Mouse (Mus musculus) CD4-positive, CD25-positive, alpha-beta regulatory T cell (primary cell): ENCODE measurements around the gene Ttc41. TPM values are rescaled to one million over a fixed set of nuclear protein-coding genes. Genes with fewer than 3 reads are reported as not detected.

ENCODE experiments used
- polyA plus RNA-seq: library from polyadenylated mRNA; unstranded; fragments of 100-300 nt; shearing (Covaris generic); gene quantifications from one replicate; pipeline ENCODE4 v1.2.1, GENCODE M21; 2017

Gene Ttc41
- 0.93 TPM for polyA plus RNA-seq

DNA sequence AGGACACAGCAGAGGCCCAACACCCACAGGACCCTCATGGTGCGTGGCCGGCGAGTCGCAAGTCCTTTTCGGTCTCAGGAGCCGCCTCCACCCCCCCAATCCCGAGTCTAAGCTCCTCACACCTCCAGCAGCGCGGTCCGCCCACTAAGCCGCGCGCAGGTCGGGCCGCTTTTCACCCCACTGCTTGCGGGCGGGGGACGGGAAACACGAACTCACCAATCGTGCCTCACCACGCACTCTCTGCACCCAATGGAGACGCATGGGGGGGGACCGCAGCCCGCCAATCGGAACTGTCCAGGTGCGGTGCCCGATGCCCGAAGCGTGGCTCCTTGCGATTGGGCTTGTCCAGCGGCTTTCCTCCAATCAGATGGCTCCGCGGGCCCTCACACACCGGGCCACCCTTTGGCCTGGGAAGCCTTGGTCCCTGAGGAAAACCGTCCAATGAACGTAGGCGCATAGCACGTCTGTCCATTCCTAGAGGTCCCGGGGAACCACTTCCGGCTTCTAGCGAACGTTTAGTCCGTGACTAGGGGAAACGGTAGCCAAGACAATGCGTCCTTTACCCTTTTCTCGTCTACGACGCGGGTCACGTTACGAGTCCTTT is at the start of gene Ttc41, which contains the start of gene Hsp90b1:
Gene Ttc41 (plus strand): TSS at position 494 of the 604 bp plus-strand sequence.
Gene Hsp90b1 (minus strand): TSS at position 192 of the 604 bp plus-strand sequence.

DNA sequence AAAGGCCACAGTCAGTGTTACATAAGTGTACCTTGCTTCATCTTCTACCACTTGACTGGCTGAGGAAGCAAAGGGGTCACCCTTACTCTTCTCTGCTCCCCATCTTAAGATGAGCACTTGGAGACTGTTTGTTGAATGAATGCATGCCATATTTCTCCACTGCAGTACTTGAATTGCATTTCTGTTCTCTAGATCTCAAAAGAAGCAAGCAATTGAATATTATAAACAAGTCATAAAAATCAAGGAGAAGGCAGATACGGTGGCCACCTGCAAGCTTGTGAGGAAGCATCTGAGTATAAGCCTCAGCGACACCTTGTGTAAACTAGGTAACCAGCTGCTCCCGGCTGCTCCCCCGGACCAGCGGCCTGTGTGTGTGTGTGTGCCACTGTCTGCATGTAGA is 58.1 kb downstream of the Ttc41 start, which contains the start of gene Gm49358:
Gene Gm49358 (plus strand): TSS at position 301 of the 400 bp plus-strand sequence.

DNA sequence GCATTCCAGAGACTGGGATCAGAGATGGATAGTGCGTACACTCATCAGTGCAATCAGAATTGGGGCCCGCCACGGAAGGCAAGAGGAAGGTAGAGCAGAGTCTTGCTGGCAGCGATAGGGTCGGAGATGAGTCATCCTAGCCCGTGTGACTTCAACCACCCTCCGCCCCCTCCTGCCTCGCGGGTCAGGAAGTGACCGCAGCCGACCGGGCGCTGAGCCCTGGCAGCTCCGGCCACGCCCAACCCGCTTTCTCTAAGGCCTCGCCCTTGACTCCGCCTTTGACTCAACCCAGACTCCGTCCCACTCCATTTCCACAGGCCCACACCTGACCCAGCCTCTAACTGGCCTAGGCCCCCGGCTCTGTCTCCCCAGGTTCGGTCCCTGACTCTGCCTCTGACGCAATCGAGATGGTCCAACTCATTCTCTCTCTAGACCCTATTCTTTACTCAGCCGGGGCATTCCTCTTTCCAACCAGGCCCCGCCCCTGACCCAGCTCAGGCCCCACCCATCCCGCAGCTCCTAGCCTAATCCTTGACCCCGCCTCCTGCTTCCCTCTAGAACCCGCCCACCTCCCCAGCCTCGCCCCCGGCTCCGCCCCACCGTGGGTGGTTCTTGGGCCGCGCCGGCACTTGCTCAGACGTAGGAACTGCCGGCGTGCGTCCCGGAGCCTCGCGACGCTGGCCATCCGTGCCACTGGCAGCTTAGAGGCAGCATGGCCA is 72.9 kb downstream of the Ttc41 start, which contains the start of gene Nt5dc3:
Gene Nt5dc3 (plus strand): TSS at position 608 of the 719 bp plus-strand sequence.

Other genes starting within 250 kb of the Ttc41 start
- 0.07 TPM for gene Syn3, start 206.9 kb upstream of the Ttc41 start, polyA plus RNA-seq
- 274 TPM for gene Hsp90b1, start 302 bp upstream of the Ttc41 start, polyA plus RNA-seq
- gene Gm49358, start 58.2 kb downstream of the Ttc41 start, polyA plus RNA-seq = 0.73 TPM
- gene Nt5dc3, start 73.2 kb downstream of the Ttc41 start, polyA plus RNA-seq = 2.3 TPM